Mouse (Mus musculus): ENCODE measurements around the gene Tmc5. TPM values are rescaled to one million over a fixed set of nuclear protein-coding genes. Genes with fewer than 3 reads are reported as not detected.

The Tmc5 gene
- polyA plus RNA-seq, 1 experiment from 2014 or later: 0.55 TPM

- H3K4me1 ChIP-seq: no peaks in the 10 kb centered on the region
- no peak overlapping the region for H3K27ac ChIP-seq (replicated peaks)
- no peaks in the 10 kb centered on the region for H3K9me3 ChIP-seq (replicated peaks)
- no peaks in the 10 kb centered on the region for H3K27me3 ChIP-seq
- WGBS: 78% methylated on average over 4 of the region's 4 CpGs
- H3K4me2 ChIP-seq (replicated peaks): no peak overlapping the region
- H3K4me3 ChIP-seq (replicated peaks): no peak overlapping the region
- no peak overlapping the region for H3K9ac ChIP-seq
- no peak for ATAC-seq (ENCODE audit: insufficient number of reproducible peaks, low FRiP score, low TSS enrichment, low read depth)
- no peaks in the 10 kb centered on the region for H3K36me3 ChIP-seq
Observed at GRCm38 (mm10) chr7:118611185-118611749, 14.2 kb downstream of the Tmc5 start.

GRCm38 (mm10) chr7:118611933-118612332 lies 14.8 kb downstream of the Tmc5 start:
- Histone ChIP-seq H3K4me1 (no peaks in the 10 kb centered on the region), H3K4me3 (replicated peaks) (no peak overlapping the region), H3K27me3 (no peaks in the 10 kb centered on the region), H3K9me3 (replicated peaks) (no peaks in the 10 kb centered on the region), H3K36me3 (no peaks in the 10 kb centered on the region), H3K9ac (no peak overlapping the region), H3K27ac (replicated peaks) (no peak overlapping the region), H3K4me2 (replicated peaks) (no peak overlapping the region)
- 61% methylated on average over 8 of the region's 8 CpGs for WGBS
- ATAC-seq (ENCODE audit: insufficient number of reproducible peaks, low FRiP score, low TSS enrichment, low read depth): no peak

- H3K9me3 ChIP-seq (replicated peaks): no peaks in the 10 kb centered on the region
- H3K4me3 ChIP-seq (replicated peaks): no peak overlapping the region
- no peak overlapping the region for H3K9ac ChIP-seq
- 58% methylated on average over 13 of the region's 13 CpGs for WGBS
- no peak for ATAC-seq (ENCODE audit: insufficient number of reproducible peaks, low FRiP score, low TSS enrichment, low read depth)
- no peaks in the 10 kb centered on the region for H3K4me1 ChIP-seq
- H3K4me2 ChIP-seq (replicated peaks): no peak overlapping the region
- H3K27ac ChIP-seq (replicated peaks): no peak overlapping the region
- no peaks in the 10 kb centered on the region for H3K36me3 ChIP-seq
- H3K27me3 ChIP-seq: no peaks in the 10 kb centered on the region
Observed at GRCm38 (mm10) chr7:118614076-118614475, 17.0 kb downstream of the Tmc5 start.

- Histone ChIP-seq H3K9ac (no peak overlapping the region), H3K27me3 (no peaks in the 10 kb centered on the region), H3K4me1 (no peaks in the 10 kb centered on the region), H3K4me2 (replicated peaks) (no peak overlapping the region), H3K4me3 (replicated peaks) (no peak overlapping the region), H3K27ac (replicated peaks) (no peak overlapping the region), H3K9me3 (replicated peaks) (no peaks in the 10 kb centered on the region), H3K36me3 (no peaks in the 10 kb centered on the region)
- 66% methylated on average over 5 of the region's 5 CpGs for WGBS
- no peak for ATAC-seq (ENCODE audit: insufficient number of reproducible peaks, low FRiP score, low TSS enrichment, low read depth)
Observed at GRCm38 (mm10) chr7:118618104-118618503, 21.0 kb downstream of the Tmc5 start.

GRCm38 (mm10) chr7:118620243-118620906 lies 23.3 kb downstream of the Tmc5 start:
- Histone ChIP-seq H3K4me2 (replicated peaks) (no peak overlapping the region), H3K9ac (no peak overlapping the region), H3K4me1 (no peaks in the 10 kb centered on the region), H3K36me3 (no peaks in the 10 kb centered on the region), H3K9me3 (replicated peaks) (no peaks in the 10 kb centered on the region), H3K27ac (replicated peaks) (no peak overlapping the region), H3K4me3 (replicated peaks) (no peak overlapping the region), H3K27me3 (no peaks in the 10 kb centered on the region)
- WGBS: 83% methylated on average over 7 of the region's 7 CpGs
- ATAC-seq (ENCODE audit: insufficient number of reproducible peaks, low FRiP score, low TSS enrichment, low read depth): no peak

- ATAC-seq (ENCODE audit: insufficient number of reproducible peaks, low FRiP score, low TSS enrichment, low read depth): no peak
- Histone ChIP-seq H3K36me3 (no peaks in the 10 kb centered on the region), H3K27me3 (no peaks in the 10 kb centered on the region), H3K9me3 (replicated peaks) (no peaks in the 10 kb centered on the region), H3K4me1 (no peaks in the 10 kb centered on the region), H3K4me3 (replicated peaks) (no peak overlapping the region), H3K27ac (replicated peaks) (no peak overlapping the region), H3K4me2 (replicated peaks) (no peak overlapping the region), H3K9ac (no peak overlapping the region)
- 77% methylated on average over 6 of the region's 6 CpGs for WGBS
Observed at GRCm38 (mm10) chr7:118621094-118621493, 24.0 kb downstream of the Tmc5 start.

- Histone ChIP-seq H3K9ac (no peak overlapping the region), H3K4me2 (replicated peaks) (no peak overlapping the region), H3K9me3 (replicated peaks) (no peaks in the 10 kb centered on the region), H3K27ac (replicated peaks) (no peak overlapping the region), H3K4me3 (replicated peaks) (no peak overlapping the region), H3K27me3 (no peaks in the 10 kb centered on the region), H3K36me3 (no peaks in the 10 kb centered on the region), H3K4me1 (no peaks in the 10 kb centered on the region)
- no peak for ATAC-seq (ENCODE audit: insufficient number of reproducible peaks, low FRiP score, low TSS enrichment, low read depth)
- WGBS: 68% methylated on average over 13 of the region's 13 CpGs
Observed at GRCm38 (mm10) chr7:118627550-118628298, 30.6 kb downstream of the Tmc5 start.

- 85% methylated on average over 9 of the region's 9 CpGs for WGBS
- H3K9ac ChIP-seq: no peak overlapping the region
- H3K9me3 ChIP-seq (replicated peaks): no peaks in the 10 kb centered on the region
- H3K4me1 ChIP-seq: no peaks in the 10 kb centered on the region
- H3K4me2 ChIP-seq (replicated peaks): no peak overlapping the region
- H3K27me3 ChIP-seq: no peaks in the 10 kb centered on the region
- no peak for ATAC-seq (ENCODE audit: insufficient number of reproducible peaks, low FRiP score, low TSS enrichment, low read depth)
- no peaks in the 10 kb centered on the region for H3K36me3 ChIP-seq
- H3K27ac ChIP-seq (replicated peaks): no peak overlapping the region
- no peak overlapping the region for H3K4me3 ChIP-seq (replicated peaks)
Observed at GRCm38 (mm10) chr7:118633094-118633493, 36.0 kb downstream of the Tmc5 start.

- H3K27me3 ChIP-seq: no peaks in the 10 kb centered on the region
- ATAC-seq (ENCODE audit: insufficient number of reproducible peaks, low FRiP score, low TSS enrichment, low read depth): no peak
- 83% methylated on average over 7 of the region's 7 CpGs for WGBS
Observed at GRCm38 (mm10) chr7:118633951-118634350, 36.9 kb downstream of the Tmc5 start.

GRCm38 (mm10) chr7:118637466-118637865 lies 40.4 kb downstream of the Tmc5 start:
- 53% methylated on average over 4 of the region's 4 CpGs for WGBS
- H3K9ac ChIP-seq: no peak overlapping the region

More at GRCm38 (mm10) chr7:118633951-118634350, 36.9 kb downstream of the Tmc5 start:
- H3K4me2 ChIP-seq (replicated peaks): no peak overlapping the region
- H3K36me3 ChIP-seq: no peaks in the 10 kb centered on the region
- H3K4me3 ChIP-seq (replicated peaks): no peak overlapping the region
- H3K9ac ChIP-seq: no peak overlapping the region
- H3K27ac ChIP-seq (replicated peaks): no peak overlapping the region
- H3K4me1 ChIP-seq: no peaks in the 10 kb centered on the region
- H3K9me3 ChIP-seq (replicated peaks): no peaks in the 10 kb centered on the region

GRCm38 (mm10) chr7:118646237-118646636 lies 49.1 kb downstream of the Tmc5 start:
- Histone ChIP-seq H3K27ac (replicated peaks) (no peak overlapping the region), H3K9me3 (replicated peaks) (no peaks in the 10 kb centered on the region), H3K4me3 (replicated peaks) (no peak overlapping the region), H3K4me2 (replicated peaks) (no peak overlapping the region), H3K9ac (no peak overlapping the region), H3K27me3 (no peaks in the 10 kb centered on the region), H3K36me3 (no peaks in the 10 kb centered on the region), H3K4me1 (no peaks in the 10 kb centered on the region)
- 86% methylated on average over 1 of the region's 1 CpGs for WGBS
- ATAC-seq (ENCODE audit: insufficient number of reproducible peaks, low FRiP score, low TSS enrichment, low read depth): no peak

More at GRCm38 (mm10) chr7:118637466-118637865, 40.4 kb downstream of the Tmc5 start:
- no peaks in the 10 kb centered on the region for H3K4me1 ChIP-seq
- H3K27me3 ChIP-seq: no peaks in the 10 kb centered on the region
- no peaks in the 10 kb centered on the region for H3K36me3 ChIP-seq
- no peak overlapping the region for H3K27ac ChIP-seq (replicated peaks)
- H3K9me3 ChIP-seq (replicated peaks): no peaks in the 10 kb centered on the region
- ATAC-seq (ENCODE audit: insufficient number of reproducible peaks, low FRiP score, low TSS enrichment, low read depth): no peak
- no peak overlapping the region for H3K4me2 ChIP-seq (replicated peaks)
- H3K4me3 ChIP-seq (replicated peaks): no peak overlapping the region

Data from embryonic facial prominence, embryonic 15.5 days (tissue).